Mouse (Mus musculus) bone marrow macrophage, adult 2 months (primary cell): ENCODE data around the gene Proser3.

Experiments used
- CTCF ChIP-seq: IDR thresholded peaks from 2 replicates; pipeline ENCODE4 v1.5.1; 2012; ENCODE audit warnings: low read depth, mild to moderate bottlenecking, low read length, moderate library complexity
- POLR2A ChIP-seq: IDR thresholded peaks from 2 replicates; pipeline ENCODE4 v1.6.1; 2012; ENCODE audit warnings: mild to moderate bottlenecking, low read depth, low read length, borderline replicate concordance

DNA sequence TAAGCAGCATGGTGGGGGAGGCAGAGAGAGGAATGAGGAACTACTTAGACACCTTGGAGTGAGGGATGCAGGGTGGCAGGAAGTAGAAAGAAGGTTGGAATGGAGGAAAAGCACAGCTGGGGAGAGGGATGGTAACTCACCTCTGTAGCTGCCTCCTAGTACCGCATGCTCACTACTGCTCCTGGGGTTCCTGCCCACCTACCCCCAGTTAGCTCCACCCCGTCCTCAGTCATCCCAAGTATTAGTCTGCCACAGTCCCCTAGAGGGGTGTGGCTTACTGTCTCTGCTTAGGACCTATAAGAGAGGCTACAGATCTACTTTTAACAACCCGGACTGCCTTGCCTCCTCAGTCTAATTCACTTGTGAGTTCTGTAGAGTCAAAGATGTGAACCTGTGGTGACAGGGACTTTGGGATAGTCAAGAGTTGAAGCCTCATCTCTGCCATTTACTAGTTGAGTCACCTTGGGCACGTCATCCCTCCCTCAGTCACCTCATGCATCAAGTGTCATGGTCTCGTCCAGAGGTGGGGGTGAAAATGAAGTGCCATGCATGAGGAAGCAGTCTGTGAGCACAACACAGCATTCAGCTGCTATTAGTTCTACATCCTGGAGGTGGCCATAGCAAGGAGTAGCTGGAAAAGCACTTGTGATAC is 40.8 kb upstream of the Proser3 start:
- TF ChIP-seq CTCF (no peak), POLR2A (no peak)
